Mouse (Mus musculus) brain, embryonic 14.5 days (tissue): Measurements from ENCODE around the gene Gdnf. TPM values are rescaled to one million over a fixed set of nuclear protein-coding genes. Genes with fewer than 3 reads are reported as not detected.
A peak's percentile ranks its signal among the peaks of the same experiment; 100 is the strongest.

ENCODE experiments used
- DNase-seq: peaks from one replicate; pipeline ENCODE4 v3.0.0-alpha.2; 2011; ENCODE audit warnings: low read depth
- CTCF ChIP-seq: fragments of 200-500 bp; IDR thresholded peaks from 2 replicates; pipeline ENCODE4 v1.5.1; 2012; ENCODE audit warnings: inconsistent platforms, mild to moderate bottlenecking, moderate library complexity, borderline replicate concordance; ENCODE audit not compliant: insufficient read depth, insufficient read length; ENCODE audit errors: extremely low read depth
- POLR2A ChIP-seq: fragments of 200-500 bp; IDR thresholded peaks from 2 replicates; pipeline ENCODE4 v1.6.1; 2012; ENCODE audit warnings: mild to moderate bottlenecking, inconsistent platforms, borderline replicate concordance; ENCODE audit not compliant: poor library complexity, insufficient read depth, insufficient read length, severe bottlenecking; ENCODE audit errors: extremely low read depth
- polyA plus RNA-seq: library from polyadenylated mRNA; depleted of rRNA; stranded (reverse); fragments of >200 nt; gene quantifications from 2 replicates; pipeline ENCODE4 v1.2.3, GENCODE M21; 2012

Gdnf gene
- polyA plus RNA-seq, 1 experiment: 0.44 TPM

DNA sequence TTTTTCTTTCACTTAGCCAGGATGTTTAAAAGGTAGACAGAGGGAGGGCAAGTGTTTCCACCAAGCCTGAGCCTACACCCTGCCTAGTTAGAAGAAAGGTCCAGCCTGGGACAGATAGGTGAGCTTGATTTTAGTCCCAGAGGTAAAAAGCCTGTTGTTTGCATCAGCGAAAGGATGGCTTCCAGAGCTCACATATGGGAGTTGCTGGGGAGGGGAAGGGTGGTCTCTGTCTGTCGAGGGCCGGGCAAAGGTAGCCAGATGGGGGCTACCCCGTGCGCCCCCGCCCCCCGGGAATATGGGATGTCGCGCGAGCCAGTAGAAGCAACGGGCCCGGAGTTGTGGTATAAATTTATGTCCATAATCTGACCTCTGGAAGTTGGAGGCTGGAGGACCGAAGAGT lies 4.3 kb downstream of the Gdnf start:
- TF ChIP-seq POLR2A (no peak), CTCF (no peak)
- no peak for DNase-seq

DNA sequence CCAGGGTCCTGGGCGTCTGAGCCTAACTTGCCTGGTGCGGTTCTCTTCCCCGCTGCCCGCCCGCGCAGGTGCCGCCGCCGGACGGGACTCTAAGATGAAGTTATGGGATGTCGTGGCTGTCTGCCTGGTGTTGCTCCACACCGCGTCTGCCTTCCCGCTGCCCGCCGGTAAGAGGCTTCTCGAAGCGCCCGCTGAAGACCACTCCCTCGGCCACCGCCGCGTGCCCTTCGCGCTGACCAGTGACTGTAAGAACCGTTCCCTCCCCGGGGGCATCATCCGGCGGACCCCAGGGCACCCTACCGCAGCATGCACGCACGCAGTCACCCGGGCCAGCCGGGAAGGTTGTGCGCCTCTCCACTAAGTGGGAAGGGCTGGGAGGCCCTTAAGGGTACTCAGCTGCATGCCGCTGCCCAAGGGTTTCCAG lies 4.9 kb downstream of the Gdnf start:
- TF ChIP-seq CTCF: no peak
- no peak for TF ChIP-seq POLR2A
- DNase-seq: peak; percentile 31

DNA sequence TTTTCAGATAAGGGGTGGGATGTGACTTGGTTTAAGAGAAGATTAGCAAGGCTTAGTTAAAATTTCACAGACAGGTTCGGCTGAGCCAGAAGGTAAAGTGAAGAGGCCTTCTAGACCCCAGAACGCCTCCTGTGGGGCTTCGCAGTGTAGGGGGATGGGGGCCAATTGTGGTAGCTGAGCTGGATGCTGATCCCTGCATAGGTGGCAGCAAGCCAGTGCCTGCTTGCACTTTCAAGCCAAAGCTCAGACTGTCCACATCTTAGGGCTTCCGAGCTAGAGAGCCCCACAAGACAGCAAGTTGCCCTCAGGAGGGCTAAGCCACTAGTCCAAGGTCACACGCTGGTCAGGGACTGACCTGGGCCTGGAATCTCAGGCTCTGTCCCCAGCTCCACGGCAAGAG lies 13.2 kb downstream of the Gdnf start:
- DNase-seq: no peak
- no peak for TF ChIP-seq POLR2A
- TF ChIP-seq CTCF: no peak

DNA sequence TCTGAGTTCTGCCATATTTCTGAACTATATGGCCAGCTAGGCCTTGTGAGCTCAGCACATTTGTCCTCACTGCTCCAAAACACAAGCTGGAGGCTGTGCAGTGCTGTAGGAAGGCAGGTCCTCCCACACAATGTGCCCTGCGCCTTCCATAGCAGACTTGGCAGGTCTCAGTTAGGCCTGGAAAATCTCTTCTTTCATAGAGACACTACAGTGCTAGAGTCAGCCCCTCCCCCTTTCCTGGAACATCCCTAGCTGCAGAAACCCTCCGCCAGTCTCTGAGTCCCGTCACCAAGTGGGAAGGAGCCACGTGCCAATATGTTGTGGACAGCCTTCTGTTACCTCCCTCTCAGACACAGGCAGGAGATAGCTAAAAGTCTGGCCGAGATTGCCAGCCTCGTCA lies 14.9 kb downstream of the Gdnf start:
- TF ChIP-seq CTCF (no peak), POLR2A (no peak)
- DNase-seq: peak; percentile 52

DNA sequence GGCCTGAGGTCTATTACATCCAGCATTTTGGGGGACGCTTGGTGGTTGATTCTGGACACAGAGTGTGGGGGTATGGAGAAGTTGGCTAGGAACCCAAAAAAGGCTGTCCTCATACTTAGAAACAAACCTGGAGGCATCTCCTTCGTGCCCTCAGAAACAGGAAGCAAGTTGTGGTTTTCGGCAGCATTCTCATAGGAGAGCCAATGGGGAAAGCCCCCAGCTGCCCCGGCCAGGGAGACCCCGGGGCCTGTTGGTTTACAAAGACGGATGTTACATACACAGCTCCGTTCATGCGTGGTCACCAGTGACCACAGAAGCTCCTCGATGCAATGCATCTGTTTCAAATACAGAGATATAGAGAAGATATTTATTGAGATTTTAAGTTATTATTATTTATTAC lies 24.8 kb downstream of the Gdnf start:
- TF ChIP-seq CTCF (no peak), POLR2A (no peak)
- no peak for DNase-seq

DNA sequence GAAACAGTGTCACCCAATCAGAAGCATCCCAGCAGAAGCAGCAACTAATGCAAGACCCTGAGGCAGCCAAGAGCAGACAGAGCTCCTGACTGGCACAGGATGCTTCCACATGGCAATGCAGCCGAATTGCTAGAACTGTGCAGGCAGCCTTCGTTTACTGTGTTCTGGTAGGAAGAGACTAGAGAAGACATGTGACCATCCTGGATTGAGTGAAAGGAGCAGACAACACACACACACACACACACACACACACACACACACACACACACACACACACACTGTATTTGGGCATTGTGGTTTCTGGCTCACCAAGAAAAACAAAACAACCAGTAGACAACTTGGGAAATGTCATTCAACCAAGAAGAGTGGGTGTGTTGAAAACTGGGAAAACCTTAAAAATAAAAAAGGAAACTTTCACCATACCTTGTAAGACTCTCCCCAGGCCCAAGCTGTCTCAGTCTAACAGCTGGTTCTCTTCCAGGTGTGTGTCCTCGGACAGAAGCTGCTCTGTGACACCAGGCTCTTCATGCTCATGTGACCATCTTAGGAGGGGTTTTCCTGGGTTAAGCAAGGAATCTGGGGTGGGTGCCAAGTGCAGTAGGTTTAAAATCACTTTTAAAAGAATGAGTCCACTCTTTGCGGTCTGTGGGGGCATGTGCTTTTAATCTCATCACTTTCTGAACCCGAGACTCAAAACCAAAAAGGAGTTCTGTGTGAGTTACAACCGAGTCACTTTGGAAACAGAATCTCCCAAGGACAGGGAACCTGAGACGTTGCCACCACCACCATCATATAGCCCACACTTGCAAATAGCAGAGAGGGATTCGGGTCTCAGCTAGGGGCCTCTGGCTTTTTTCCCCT lies 27.6 kb downstream of the Gdnf start:
- no peak for DNase-seq
- TF ChIP-seq CTCF: no peak
- TF ChIP-seq POLR2A: no peak

DNA sequence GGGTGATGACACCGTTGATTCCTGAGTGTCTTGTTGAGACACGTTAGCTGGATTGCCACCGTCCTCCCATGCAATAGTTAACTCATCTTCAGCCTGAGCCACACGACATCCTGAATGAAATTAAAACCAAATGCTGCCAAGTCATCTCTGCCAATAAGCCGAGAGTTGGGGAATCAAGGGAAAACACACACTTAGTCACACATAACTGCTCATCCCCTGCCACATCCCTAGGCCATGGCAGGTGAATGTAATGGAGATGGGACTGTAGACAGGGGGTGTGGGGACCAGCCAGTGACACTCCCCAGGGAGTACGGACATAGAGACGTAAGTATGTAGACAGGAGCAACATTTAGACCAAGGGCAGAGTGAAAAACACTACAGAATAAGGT lies 28.3 kb downstream of the Gdnf start:
- DNase-seq: peak; percentile 28

DNA sequence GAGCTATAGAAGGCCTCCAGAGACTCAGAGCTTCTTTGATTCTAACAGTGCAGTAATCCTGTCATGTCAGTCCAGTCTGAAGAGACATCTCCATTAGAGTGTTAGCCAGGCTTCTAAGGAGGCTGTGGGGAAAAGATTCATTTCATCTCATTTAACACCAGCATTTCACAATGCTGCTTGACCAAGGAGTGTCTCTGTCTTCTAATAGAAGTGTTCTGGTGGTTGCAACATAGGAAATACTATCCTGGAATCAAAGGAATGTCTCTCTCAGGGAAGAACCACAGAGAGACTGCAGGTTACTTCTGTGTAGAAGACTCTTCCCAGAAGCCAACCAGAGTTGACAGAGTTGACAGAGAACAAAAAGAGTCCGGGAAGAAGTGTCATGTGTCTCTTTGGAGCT lies 31.0 kb downstream of the Gdnf start:
- DNase-seq: no peak
- TF ChIP-seq POLR2A: no peak
- no peak for TF ChIP-seq CTCF

More for the DNA sequence above, 28.3 kb downstream of the Gdnf start:
- no peak for TF ChIP-seq CTCF
- TF ChIP-seq POLR2A: no peak

DNA sequence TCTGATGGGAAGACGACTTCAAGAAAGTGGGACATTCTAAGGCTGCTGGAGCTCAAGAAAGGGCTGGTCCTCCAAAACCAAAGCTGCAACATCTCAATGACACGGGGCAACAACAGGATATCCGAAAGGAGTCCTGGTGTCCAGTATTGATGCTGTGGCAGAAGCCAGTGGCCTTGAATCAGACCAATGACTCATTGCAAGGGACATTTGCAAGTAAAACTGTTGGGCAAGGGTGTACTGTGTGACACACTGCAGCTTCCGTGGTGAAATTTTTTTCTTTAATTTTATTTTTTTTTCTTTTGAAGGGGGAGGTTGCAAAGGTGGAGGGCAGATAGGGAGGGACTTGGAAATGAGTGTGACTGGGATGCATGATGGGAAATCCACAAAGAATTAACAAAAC lies 31.8 kb downstream of the Gdnf start:
- TF ChIP-seq POLR2A (no peak), CTCF (no peak)
- no peak for DNase-seq

DNA sequence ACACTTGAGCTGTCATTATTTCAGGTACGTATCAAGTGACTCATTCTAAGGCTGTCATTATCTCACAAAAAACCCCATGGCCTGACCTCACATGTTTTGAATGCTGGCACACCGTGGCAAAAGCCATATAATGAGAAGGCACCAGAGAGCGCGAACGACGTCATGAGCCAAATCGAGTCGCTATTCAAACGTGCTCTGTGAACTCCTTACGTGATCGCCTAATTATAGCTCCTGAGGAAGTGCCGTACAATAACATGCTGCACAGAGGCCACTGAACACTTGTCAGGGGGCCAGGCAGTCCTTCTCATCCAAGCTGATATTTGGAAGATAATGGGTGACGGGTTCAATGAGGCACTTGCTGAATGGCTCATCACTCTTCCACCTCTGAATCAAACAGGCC lies 46.8 kb downstream of the Gdnf start:
- no peak for TF ChIP-seq POLR2A
- no peak for TF ChIP-seq CTCF
- DNase-seq: peak; percentile 40

DNA sequence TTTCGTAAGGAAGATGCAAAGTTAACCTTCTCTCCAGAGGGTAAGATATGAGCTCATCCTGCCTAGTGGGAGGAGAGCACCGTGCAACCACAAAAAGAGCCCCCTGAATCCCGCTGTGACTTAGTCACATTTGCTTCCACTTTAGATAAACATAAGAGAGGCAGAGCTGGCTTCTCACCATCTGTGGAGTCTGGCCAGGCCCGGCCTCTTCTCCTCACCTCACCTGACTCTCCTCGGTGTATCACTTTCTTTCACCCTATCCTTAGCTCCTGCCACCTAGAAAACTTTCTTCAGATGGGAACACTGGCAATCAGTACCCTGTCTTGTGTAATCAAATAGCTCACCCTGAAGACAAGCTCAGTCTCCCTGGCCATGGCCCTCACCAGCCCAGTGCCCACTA lies 48.2 kb downstream of the Gdnf start:
- TF ChIP-seq POLR2A (no peak), CTCF (no peak)
- DNase-seq: no peak

DNA sequence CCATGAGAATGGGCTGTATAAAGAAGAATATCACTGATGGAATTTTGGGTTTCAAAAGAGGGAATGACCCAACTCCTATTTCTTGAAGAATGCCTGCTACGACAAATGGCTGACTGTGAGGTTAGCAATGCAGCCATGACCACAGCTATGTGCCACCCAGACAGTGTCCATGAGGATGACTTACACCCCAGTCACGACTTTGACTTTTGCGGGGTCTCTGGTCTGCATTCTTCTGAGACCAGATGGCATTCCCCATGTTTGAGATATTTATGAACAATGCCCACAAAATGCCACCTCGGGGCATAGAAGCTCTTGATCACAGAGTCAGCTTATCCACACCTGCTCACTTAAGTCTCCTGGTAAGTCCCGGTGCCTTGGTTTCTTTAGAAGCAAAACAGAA lies 52.2 kb downstream of the Gdnf start:
- DNase-seq: no peak
- TF ChIP-seq POLR2A: no peak
- TF ChIP-seq CTCF: no peak

DNA sequence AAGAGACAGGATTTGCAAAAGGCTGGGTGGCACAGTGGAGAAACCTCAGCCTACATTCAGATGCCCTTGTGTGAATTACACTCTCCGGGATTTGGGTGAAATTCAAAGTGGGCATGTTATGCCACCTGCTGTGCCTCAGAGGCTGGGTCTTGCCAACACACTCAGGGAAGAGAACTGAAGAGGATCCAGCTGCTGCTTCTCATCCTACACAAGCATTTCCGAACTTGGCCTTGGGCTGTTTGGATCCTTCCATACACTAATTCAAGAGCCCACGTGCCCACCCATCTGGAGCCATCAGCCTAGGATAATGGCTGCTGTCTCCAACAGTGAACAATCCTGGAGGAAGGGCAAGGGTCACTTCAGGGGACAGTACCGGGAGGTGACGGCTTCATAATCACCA lies 52.7 kb downstream of the Gdnf start:
- DNase-seq: peak; percentile 12
- TF ChIP-seq POLR2A (no peak), CTCF (no peak)
